Mouse (Mus musculus) neural tube, embryonic 12.5 days (tissue): Measurements from ENCODE around the gene Hk2. TPM values are rescaled to one million over a fixed set of nuclear protein-coding genes. Genes with fewer than 3 reads are reported as not detected.

Experiments
- ATAC-seq: fragments of 200-750 bp; cut with Nextera tagmentation; 2 replicates; pipeline ENCODE4 v1.8.0; 2017; ENCODE audit warnings: low read depth, mild to moderate bottlenecking, moderate TSS enrichment, moderate library complexity; ENCODE audit not compliant: low FRiP score
- H3K27ac ChIP-seq: fragments of 300-500 bp; sonication (generic); 2 replicates; pipeline ENCODE4 v1.5.1; 2016
- H3K27me3 ChIP-seq: fragments of 300-500 bp; sonication (generic); replicated peaks from 2 replicates; pipeline ENCODE4 v1.6.1; 2016; ENCODE audit warnings: mild to moderate bottlenecking
- H3K36me3 ChIP-seq: fragments of 300-500 bp; sonication (generic); 2 replicates; pipeline ENCODE4 v1.6.1; 2016; ENCODE audit warnings: mild to moderate bottlenecking
- H3K4me1 ChIP-seq: fragments of 300-500 bp; sonication (generic); 2 replicates; pipeline ENCODE4 v1.6.1; 2016
- H3K4me2 ChIP-seq: fragments of 300-500 bp; sonication (generic); replicated peaks from 2 replicates; pipeline ENCODE4 v1.6.1; 2016; ENCODE audit warnings: mild to moderate bottlenecking
- H3K4me3 ChIP-seq: fragments of 300-500 bp; sonication (generic); 2 replicates; pipeline ENCODE4 v1.5.1; 2016
- H3K9ac ChIP-seq: fragments of 300-500 bp; sonication (generic); 2 replicates; pipeline ENCODE4 v1.6.1; 2016; ENCODE audit warnings: mild to moderate bottlenecking
- H3K9me3 ChIP-seq: fragments of 300-500 bp; sonication (generic); 2 replicates; pipeline ENCODE4 v1.6.1; 2016; ENCODE audit warnings: mild to moderate bottlenecking
- whole genome bisulfite sequencing: fragments of 180-500 bp; shearing (Covaris S2); methylation state at CpG from one replicate; pipeline ENCODE4 v1.1.7; 2016; 5-methylcytosine and 5-hydroxymethylcytosine counted together
- polyA plus RNA-seq: library from polyadenylated mRNA; unstranded; fragments of >200 nt; fragmentation: Nextera tagmentation; extraction: Ambion mirVana; gene quantifications from 2 replicates; pipeline ENCODE4 v1.2.1, GENCODE M21; 2016

Gene Hk2
- polyA plus RNA-seq, 1 experiment from 2014 or later = 8.1 TPM

GRCm38 (mm10) chr6:82767734-82768586 is 6.3 kb downstream of the Hk2 start:
- 95% methylated on average over 12 of the region's 12 CpGs for WGBS
- Histone ChIP-seq H3K27ac (no peak overlapping the region), H3K4me1 (peaks cover 13% of the 10 kb centered on the region), H3K9me3 (no peaks in the 10 kb centered on the region), H3K9ac (no peak overlapping the region), H3K4me2 (no peak overlapping the region), H3K27me3 (no peaks in the 10 kb centered on the region), H3K36me3 (no peaks in the 10 kb centered on the region), H3K4me3 (no peak overlapping the region)
- ATAC-seq = no peak

DNA sequence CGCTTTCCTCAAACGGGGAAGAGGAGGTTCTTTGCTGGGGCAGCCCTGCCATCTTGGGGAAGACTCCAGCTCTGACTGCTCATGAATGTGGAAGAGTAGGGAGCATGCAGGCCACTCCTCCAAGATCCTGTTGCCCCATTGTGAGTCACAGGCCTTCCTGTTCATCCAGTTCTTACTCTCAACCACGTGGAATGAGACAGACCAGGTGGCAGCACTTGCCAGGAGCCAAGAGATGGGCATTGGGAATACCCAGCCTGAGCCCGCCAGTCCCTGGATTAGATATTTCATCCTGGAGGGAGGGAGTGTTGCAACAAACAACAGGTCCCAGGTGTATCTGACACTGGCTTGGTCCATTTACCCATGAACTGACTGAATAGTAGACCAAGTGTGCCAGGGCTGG is 7.6 kb downstream of the Hk2 start:
- no peaks in the 10 kb centered on the region for H3K27me3 ChIP-seq
- WGBS = 71% methylated on average over 4 of the region's 4 CpGs
- H3K36me3 ChIP-seq = no peaks in the 10 kb centered on the region
- peaks cover 8% of the 10 kb centered on the region for H3K4me1 ChIP-seq
- H3K9me3 ChIP-seq = no peaks in the 10 kb centered on the region
- no peak overlapping the region for H3K4me3 ChIP-seq
- no peak overlapping the region for H3K9ac ChIP-seq
- no peak overlapping the region for H3K4me2 ChIP-seq
- no peak overlapping the region for H3K27ac ChIP-seq
- ATAC-seq = no peak

- Histone ChIP-seq H3K4me1 (peaks cover 8% of the 10 kb centered on the region), H3K27me3 (no peaks in the 10 kb centered on the region), H3K36me3 (no peaks in the 10 kb centered on the region), H3K4me2 (no peak overlapping the region), H3K4me3 (no peak overlapping the region), H3K9me3 (no peaks in the 10 kb centered on the region), H3K27ac (no peak overlapping the region), H3K9ac (no peak overlapping the region)
- 94% methylated on average over 2 of the region's 2 CpGs for WGBS
- no peak for ATAC-seq
Measured at GRCm38 (mm10) chr6:82765261-82765660, 9.0 kb downstream of the Hk2 start.

DNA sequence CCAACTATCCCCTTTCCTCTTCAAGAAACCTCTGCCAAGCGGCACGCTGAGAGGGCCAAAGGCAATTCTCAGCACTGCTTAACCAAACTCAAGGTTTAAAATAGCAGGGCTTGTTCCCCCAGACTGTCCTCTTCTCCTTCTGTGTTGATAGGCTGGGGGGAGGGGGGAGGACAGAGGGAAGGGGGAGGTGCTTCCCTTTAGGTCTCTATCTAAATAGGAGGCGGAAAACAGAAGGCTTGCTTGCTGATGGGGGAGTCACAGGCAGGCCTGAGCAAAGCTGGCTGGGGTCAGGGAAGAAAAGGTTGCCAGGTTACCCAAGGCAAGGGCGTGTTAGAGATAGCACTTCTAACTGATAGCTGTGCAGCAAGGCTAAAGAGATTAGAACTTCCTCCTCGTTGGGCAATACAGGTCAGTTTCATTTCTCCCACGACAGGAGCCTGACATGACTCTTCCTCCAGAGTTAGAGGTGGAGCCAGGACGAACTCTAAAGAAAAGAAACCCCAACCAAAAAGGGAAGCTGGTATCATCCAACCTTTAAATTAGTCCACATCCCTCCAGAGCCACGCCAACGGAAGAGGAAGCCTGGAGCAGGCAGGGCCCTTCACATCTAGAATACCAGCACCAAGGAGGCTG is 10.3 kb downstream of the Hk2 start:
- Histone ChIP-seq H3K36me3 (no peaks in the 10 kb centered on the region), H3K4me1 (peaks cover 4% of the 10 kb centered on the region; the same call in 1 of the 2 replicates), H3K9ac (no peak overlapping the region), H3K4me2 (no peak overlapping the region), H3K9me3 (no peaks in the 10 kb centered on the region), H3K27ac (no peak overlapping the region), H3K27me3 (no peaks in the 10 kb centered on the region), H3K4me3 (no peak overlapping the region)
- 60% methylated on average over 9 of the region's 9 CpGs for WGBS
- no peak for ATAC-seq

GRCm38 (mm10) chr6:82762728-82763127 is 11.5 kb downstream of the Hk2 start:
- WGBS = 79% methylated on average over 2 of the region's 2 CpGs
- Histone ChIP-seq H3K9ac (no peak overlapping the region), H3K4me3 (no peak overlapping the region), H3K4me1 (peaks cover 4% of the 10 kb centered on the region; the same call in 1 of the 2 replicates), H3K27me3 (no peaks in the 10 kb centered on the region), H3K4me2 (no peak overlapping the region), H3K9me3 (no peaks in the 10 kb centered on the region), H3K36me3 (no peaks in the 10 kb centered on the region; the same call in 1 of the 2 replicates), H3K27ac (no peak overlapping the region)
- ATAC-seq = no peak

GRCm38 (mm10) chr6:82760749-82761357 is 13.4 kb downstream of the Hk2 start:
- Histone ChIP-seq H3K4me1 (peaks cover 4% of the 10 kb centered on the region; the same call in 1 of the 2 replicates), H3K27me3 (no peaks in the 10 kb centered on the region), H3K4me3 (no peak overlapping the region), H3K9me3 (no peaks in the 10 kb centered on the region), H3K9ac (no peak overlapping the region), H3K27ac (no peak overlapping the region), H3K4me2 (no peak overlapping the region), H3K36me3 (no peaks in the 10 kb centered on the region; the same call in 1 of the 2 replicates)
- WGBS = 79% methylated on average over 3 of the region's 3 CpGs
- no peak for ATAC-seq

GRCm38 (mm10) chr6:82759241-82759640 is 15.0 kb downstream of the Hk2 start:
- Histone ChIP-seq H3K4me2 (no peak overlapping the region), H3K36me3 (no peaks in the 10 kb centered on the region; the same call in 1 of the 2 replicates), H3K9me3 (no peaks in the 10 kb centered on the region), H3K4me3 (no peak overlapping the region), H3K27ac (no peak overlapping the region), H3K9ac (no peak overlapping the region), H3K4me1 (peaks cover 4% of the 10 kb centered on the region; the same call in 1 of the 2 replicates), H3K27me3 (no peaks in the 10 kb centered on the region)
- WGBS = 93% methylated on average over 5 of the region's 5 CpGs
- no peak for ATAC-seq

DNA sequence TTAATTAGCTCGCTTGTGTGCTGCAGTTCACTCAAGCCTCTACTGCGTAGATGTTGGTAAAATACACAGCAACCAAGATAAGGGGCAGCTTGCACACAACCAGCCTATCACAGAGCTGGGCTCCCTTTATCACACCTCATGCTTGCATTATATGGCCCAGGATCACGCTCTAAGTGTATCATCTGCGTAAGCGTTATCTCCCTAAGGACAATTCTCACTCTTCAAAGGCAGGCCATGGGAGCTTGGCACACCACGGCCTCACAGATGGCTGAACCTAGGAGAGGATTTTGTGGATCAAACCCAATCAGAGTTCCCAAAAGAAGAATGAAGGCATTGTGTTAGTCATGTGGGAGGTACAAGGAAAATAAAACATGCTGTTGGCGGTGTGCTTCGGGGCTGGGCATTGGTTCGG is 17.4 kb downstream of the Hk2 start:
- ATAC-seq = no peak
- WGBS = 86% methylated on average over 9 of the region's 9 CpGs
- no peaks in the 10 kb centered on the region for H3K4me1 ChIP-seq
- H3K4me3 ChIP-seq = no peak overlapping the region
- no peak overlapping the region for H3K4me2 ChIP-seq
- H3K9me3 ChIP-seq = no peaks in the 10 kb centered on the region
- H3K9ac ChIP-seq = no peak overlapping the region
- no peaks in the 10 kb centered on the region for H3K27me3 ChIP-seq
- H3K27ac ChIP-seq = no peak overlapping the region
- H3K36me3 ChIP-seq = no peaks in the 10 kb centered on the region; the same call in 1 of the 2 replicates

GRCm38 (mm10) chr6:82756216-82756615 is 18.0 kb downstream of the Hk2 start:
- no peak overlapping the region for H3K9ac ChIP-seq
- no peak overlapping the region for H3K4me2 ChIP-seq
- no peak overlapping the region for H3K4me3 ChIP-seq
- no peak for ATAC-seq
- H3K27ac ChIP-seq = no peak overlapping the region
- 91% methylated on average over 7 of the region's 7 CpGs for WGBS
- no peaks in the 10 kb centered on the region for H3K9me3 ChIP-seq
- H3K4me1 ChIP-seq = no peaks in the 10 kb centered on the region
- H3K36me3 ChIP-seq = no peaks in the 10 kb centered on the region; the same call in 1 of the 2 replicates
- H3K27me3 ChIP-seq = no peaks in the 10 kb centered on the region

GRCm38 (mm10) chr6:82755338-82755737 is 18.9 kb downstream of the Hk2 start:
- no peaks in the 10 kb centered on the region; the same call in 1 of the 2 replicates for H3K36me3 ChIP-seq
- no peaks in the 10 kb centered on the region for H3K4me1 ChIP-seq
- H3K27ac ChIP-seq = no peak overlapping the region
- 49% methylated on average over 2 of the region's 2 CpGs for WGBS
- H3K9ac ChIP-seq = no peak overlapping the region
- ATAC-seq = no peak
- H3K9me3 ChIP-seq = no peaks in the 10 kb centered on the region
- H3K4me2 ChIP-seq = no peak overlapping the region
- H3K27me3 ChIP-seq = no peaks in the 10 kb centered on the region
- no peak overlapping the region for H3K4me3 ChIP-seq

DNA sequence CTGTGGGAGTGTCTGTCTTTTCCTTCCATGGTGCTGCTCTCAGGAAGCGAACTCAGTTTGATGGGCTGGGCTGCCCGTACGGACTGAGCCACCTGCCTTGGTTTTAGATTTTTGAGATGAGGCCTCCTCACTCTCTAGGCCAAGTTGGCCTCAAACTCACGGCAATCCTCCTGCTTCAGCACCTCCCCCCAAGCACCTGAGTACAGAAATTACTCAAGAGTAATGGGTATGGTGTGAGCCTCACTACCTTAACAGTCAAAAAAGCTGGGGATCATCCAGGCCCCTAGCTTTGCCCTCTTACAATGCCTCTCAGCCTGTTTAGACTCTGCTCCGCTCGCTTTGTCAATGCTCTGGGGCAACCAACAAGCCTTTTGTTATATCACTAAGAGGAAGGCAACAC is 19.5 kb downstream of the Hk2 start:
- Histone ChIP-seq H3K27ac (no peak overlapping the region), H3K36me3 (no peaks in the 10 kb centered on the region; the same call in 1 of the 2 replicates), H3K9me3 (no peaks in the 10 kb centered on the region), H3K27me3 (no peaks in the 10 kb centered on the region), H3K9ac (no peak overlapping the region), H3K4me3 (no peak overlapping the region), H3K4me1 (no peaks in the 10 kb centered on the region), H3K4me2 (no peak overlapping the region)
- no peak for ATAC-seq
- WGBS = 92% methylated on average over 6 of the region's 6 CpGs

DNA sequence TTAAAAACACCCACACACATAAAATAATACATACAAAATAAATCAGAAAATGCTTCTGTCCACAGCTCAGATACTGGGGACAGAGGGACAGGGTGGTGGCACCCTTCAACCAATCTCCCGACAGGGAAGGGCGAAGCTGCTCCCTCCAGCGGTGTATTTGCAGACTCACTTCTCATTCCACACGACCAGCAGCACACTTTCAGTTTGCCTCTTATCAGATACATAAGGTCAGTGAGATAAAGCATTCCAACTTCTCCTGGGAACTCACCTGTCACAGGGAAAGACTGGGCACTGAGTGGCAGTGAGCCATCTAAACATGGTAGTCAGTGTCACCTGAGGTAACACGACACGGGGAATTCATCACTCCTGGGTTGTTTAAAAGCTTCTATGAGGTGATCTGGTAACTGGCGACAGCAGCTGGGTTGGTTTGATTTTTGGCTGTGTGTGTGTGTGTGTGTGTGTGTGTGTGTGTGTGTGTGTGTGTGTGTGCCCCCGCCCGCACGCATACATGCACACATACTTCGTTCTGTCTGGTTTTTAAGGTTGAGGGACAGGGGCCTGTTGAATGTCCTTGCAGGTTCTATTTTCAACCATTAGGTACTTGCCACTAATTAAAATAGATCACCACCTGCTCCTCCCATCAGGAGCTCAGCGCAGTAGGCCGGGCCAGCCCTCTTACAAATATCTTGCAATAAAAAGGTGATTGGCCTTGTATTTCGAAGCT is 20.5 kb downstream of the Hk2 start:
- Histone ChIP-seq H3K27ac (no peak overlapping the region), H3K9me3 (no peaks in the 10 kb centered on the region), H3K4me2 (no peak overlapping the region), H3K9ac (no peak overlapping the region), H3K4me3 (no peak overlapping the region), H3K36me3 (no peaks in the 10 kb centered on the region; the same call in 1 of the 2 replicates), H3K4me1 (no peaks in the 10 kb centered on the region), H3K27me3 (no peaks in the 10 kb centered on the region)
- ATAC-seq = no peak
- WGBS = 90% methylated on average over 14 of the region's 14 CpGs
